Mouse (Mus musculus) cortical plate, adult 2 months (tissue): ENCODE data around the gene Capn15.

Experiments
- CTCF ChIP-seq: fragments of 200-500 bp; IDR thresholded peaks from 2 replicates; pipeline ENCODE4 v1.5.1; 2011; ENCODE audit warnings: mild to moderate bottlenecking, control low read depth, low read length; ENCODE audit not compliant: insufficient read depth; ENCODE audit errors: extremely low read depth
- POLR2A ChIP-seq: fragments of 200-500 bp; IDR thresholded peaks from 2 replicates; pipeline ENCODE4 v1.6.1; 2011; ENCODE audit warnings: mild to moderate bottlenecking, low read length, control low read depth; ENCODE audit not compliant: insufficient read depth; ENCODE audit errors: extremely low read depth

- TF ChIP-seq CTCF (no peak), POLR2A (no peak)
Observed at GRCm38 (mm10) chr17:26031583-26031982, 46.0 kb upstream of the Capn15 start.
